32 mouse cellular contexts compared by ENCODE assay signal in genomic region chr3:151411488-151411887, GRCm38 (mm10). TPM values are rescaled to one million over a fixed set of nuclear protein-coding genes. Genes with fewer than 3 reads are reported as not detected.
DNase-seq lines count a peak whose midpoint lies in the region; ATAC-seq and TF ChIP-seq lines count a peak whose summit lies in the region.
"Had no signal": no experiment of that assay in that cellular context is flagged by ENCODE, and none has a peak within 500 bp of the region (broad histone marks: within the 10 kb centered on the region; RNA-seq: fewer than 3 reads in every experiment).

No protein-coding gene starts in this region.

- H3K27ac ChIP-seq in hindbrain, postnatal 0 days = no peak overlapping the region
- no peak overlapping the region for H3K27ac ChIP-seq in hindbrain, embryonic 11.5 days (ENCODE audit: low read depth, low read length)
- H3K27ac ChIP-seq: embryonic facial prominence, embryonic 12.5 days; heart, adult 2 months; intestine, embryonic 15.5 days; layer of hippocampus, adult 2 months; limb, embryonic 12.5 days; liver, embryonic 15.5 days; midbrain, embryonic 12.5 days; neural tube, embryonic 15.5 days; stomach, postnatal 0 days had no signal

- H3K9me3 ChIP-seq in hindbrain, postnatal 0 days (ENCODE audit: low read length) = no peaks in the 10 kb centered on the region
- H3K9me3 ChIP-seq in hindbrain, embryonic 11.5 days (ENCODE audit: control insufficient read depth, low read length) = no peaks in the 10 kb centered on the region
- H3K9me3 ChIP-seq: embryonic facial prominence, embryonic 12.5 days; heart, embryonic 12.5 days; intestine, embryonic 15.5 days; limb, embryonic 12.5 days; liver, embryonic 15.5 days; midbrain, embryonic 12.5 days; neural tube, embryonic 15.5 days had no signal

- no peaks in the 10 kb centered on the region for H3K36me3 ChIP-seq in hindbrain, postnatal 0 days (ENCODE audit: insufficient read depth, low read length)
- H3K36me3 ChIP-seq in hindbrain, embryonic 11.5 days (ENCODE audit: control insufficient read depth, insufficient read depth, low read length) = no peaks in the 10 kb centered on the region
- H3K36me3 ChIP-seq: embryonic facial prominence, embryonic 12.5 days; G1E; heart, embryonic 12.5 days; intestine, embryonic 15.5 days; limb, embryonic 12.5 days; liver, embryonic 15.5 days; midbrain, embryonic 12.5 days; neural tube, embryonic 15.5 days had no signal

- WGBS in hindbrain, postnatal 0 days = 63% methylated on average over 4 of the region's 4 CpGs
- 92% methylated on average over 4 of the region's 4 CpGs for WGBS in hindbrain, embryonic 11.5 days

- ATAC-seq in hindbrain, postnatal 0 days = no peak
- no peak for ATAC-seq in hindbrain, embryonic 11.5 days (ENCODE audit: low FRiP score)
- ATAC-seq: hindbrain, embryonic 16.5 days; intestine, embryonic 15.5 days had no signal

- no peak for TF ChIP-seq CTCF in hindbrain, postnatal 0 days (IDR thresholded peaks at IDR 0.05; ENCODE audit: low read depth)

- peak; percentile 76 to 81 for DNase-seq in cerebellum, postnatal 14 days
- no peak for DNase-seq in cerebellum, postnatal 36 days
- peak; percentile 73 for DNase-seq in hindbrain, postnatal 0 days (ENCODE audit: low spot score)
- DNase-seq in hindbrain, embryonic 11.5 days (ENCODE audit: low spot score) = no peak
- peak; percentile 5 for DNase-seq in right cerebral cortex, postnatal 4 days
- DNase-seq in right cerebral cortex, adult 18-20 months = no peak
- DNase-seq in urinary bladder, postnatal 4 days (ENCODE audit: low spot score in 2 of 2) = no peak
- DNase-seq: adrenal gland, postnatal 10 days; cerebellum, adult 18-20 months; embryo, embryonic 11 days; heart, adult 2 months; heart, postnatal 4 days; kidney, adult 2 months; kidney, postnatal 36 days; lung, embryonic 14.5 days; lung, postnatal 14 days; retina, postnatal 1 day; right cerebral cortex, postnatal 25 days; spleen, adult 18-20 months; thymus, adult 2 months; thymus, postnatal 36 days had no signal

- no peak overlapping the region for H3K9ac ChIP-seq in hindbrain, postnatal 0 days (replicated peaks; ENCODE audit: low read length)
- no peak overlapping the region for H3K9ac ChIP-seq in hindbrain, embryonic 11.5 days (ENCODE audit: low read depth, low read length)
- H3K9ac ChIP-seq: embryonic facial prominence, embryonic 12.5 days; heart, embryonic 12.5 days; intestine, embryonic 15.5 days; limb, embryonic 12.5 days; liver, embryonic 15.5 days; lung, embryonic 14.5 days; midbrain, embryonic 12.5 days; neural tube, embryonic 15.5 days had no signal

- no peak overlapping the region for H3K4me3 ChIP-seq in hindbrain, postnatal 0 days (ENCODE audit: low read length)
- H3K4me3 ChIP-seq in hindbrain, embryonic 11.5 days (ENCODE audit: low read depth, low read length) = no peak overlapping the region
- H3K4me3 ChIP-seq: embryonic facial prominence, embryonic 12.5 days; heart, adult 2 months; heart, embryonic 12.5 days; intestine, embryonic 15.5 days; layer of hippocampus, adult 2 months; limb, embryonic 12.5 days; liver, embryonic 15.5 days; midbrain, embryonic 12.5 days; neural tube, embryonic 15.5 days had no signal

- H3K27me3 ChIP-seq in hindbrain, postnatal 0 days (ENCODE audit: insufficient read depth, low read length) = no peaks in the 10 kb centered on the region
- H3K27me3 ChIP-seq in hindbrain, embryonic 11.5 days (ENCODE audit: control insufficient read depth, insufficient read depth, low read length) = no peaks in the 10 kb centered on the region
- H3K27me3 ChIP-seq: embryonic facial prominence, embryonic 12.5 days; heart, embryonic 12.5 days; intestine, embryonic 15.5 days; limb, embryonic 12.5 days; liver, embryonic 15.5 days; midbrain, embryonic 12.5 days; neural tube, embryonic 15.5 days had no signal

- H3K4me2 ChIP-seq in hindbrain, postnatal 0 days (ENCODE audit: low read depth, low read length) = no peak overlapping the region
- H3K4me2 ChIP-seq in hindbrain, embryonic 11.5 days (replicated peaks; ENCODE audit: low read depth, low read length) = no peak overlapping the region
- H3K4me2 ChIP-seq: embryonic facial prominence, embryonic 12.5 days; heart, embryonic 12.5 days; intestine, embryonic 15.5 days; limb, embryonic 12.5 days; liver, embryonic 15.5 days; lung, embryonic 14.5 days; midbrain, embryonic 12.5 days; neural tube, embryonic 15.5 days had no signal

- no peaks in the 10 kb centered on the region for H3K4me1 ChIP-seq in hindbrain, postnatal 0 days (ENCODE audit: insufficient read depth, low read length)
- no peaks in the 10 kb centered on the region for H3K4me1 ChIP-seq in hindbrain, embryonic 11.5 days (replicated peaks; ENCODE audit: control insufficient read depth, insufficient read depth, low read length)
- H3K4me1 ChIP-seq: embryonic facial prominence, embryonic 12.5 days; heart, embryonic 12.5 days; intestine, embryonic 15.5 days; limb, embryonic 12.5 days; liver, embryonic 15.5 days; midbrain, embryonic 12.5 days; neural tube, embryonic 15.5 days had no signal

RNA-seq across cellular contexts. Expression of gene Adgrl4, which starts 26.2 kb away (rescaled TPM):
- 27.6 and 32.0 TPM in 2 replicates for total RNA-seq in hindbrain, postnatal 0 days (2014; rRNA removed)
- polyA plus RNA-seq in hindbrain, postnatal 0 days (2015; fragmentation: Nextera tagmentation; extraction: Ambion mirVana) = 9.9 and 12.7 TPM in 2 replicates
- polyA plus RNA-seq in hindbrain, embryonic 11.5 days (2014; fragmentation: Nextera tagmentation; extraction: Ambion mirVana) = 7.7 and 8.7 TPM in 2 replicates
- polyA plus RNA-seq: G1E had no signal

Comparison
In these comparisons a context has a peak if more than half of its experiments do, and no peak if none do; other contexts are left out.
1. DNase-seq: peak in cerebellum, postnatal 14 days (2 of 2), hindbrain, postnatal 0 days (single experiment) and right cerebral cortex, postnatal 4 days (single experiment); none in cerebellum, postnatal 36 days (0 of 2), hindbrain, embryonic 11.5 days (single experiment), right cerebral cortex, adult 18-20 months (single experiment) and urinary bladder, postnatal 4 days (0 of 2).